Mouse (Mus musculus) 3134 (cell line): ENCODE results near the gene Exo1.

Source experiments
- DNase-seq: peaks from one replicate; pipeline ENCODE4 v3.0.0-alpha.2; 2011; ENCODE audit warnings: low spot score; ENCODE audit not compliant: insufficient read length; ENCODE audit errors: extremely low read depth

Gene Exo1

GRCm38 (mm10) chr1:175950421-175950820, 70.0 kb downstream of the Exo1 start:
- no peak for DNase-seq

GRCm38 (mm10) chr1:175950851-175951250, 70.5 kb downstream of the Exo1 start:
- no peak for DNase-seq

GRCm38 (mm10) chr1:175961786-175962185, 81.4 kb downstream of the Exo1 start:
- DNase-seq = no peak
